Mouse (Mus musculus) gastrocnemius, postnatal 36 days (tissue): ENCODE measurements around the gene Kcnb1. TPM values are rescaled to one million over a fixed set of nuclear protein-coding genes. Genes with fewer than 3 reads are reported as not detected.

Experiments
- total RNA-seq, 2 experiments: library from RNA; stranded (reverse); gene quantifications; 2 replicates each; pipeline ENCODE4 v1.2.3; 2021

The Kcnb1 gene
- total RNA-seq, 2 experiments from 2014 or later: 23.3 to 28.2 TPM

Other genes with a start within 250 kb of the Kcnb1 start
- gene Stau1, start 193.9 kb downstream of the Kcnb1 start, total RNA-seq: 10 to 100 TPM; 30.9 to 33.6 TPM
- gene Ddx27, start 175.0 kb downstream of the Kcnb1 start, total RNA-seq: 1 to 10 TPM; 6.1 to 8.3 TPM
- gene Znfx1, start 127.1 kb downstream of the Kcnb1 start, total RNA-seq: 10 to 100 TPM; 19.0 to 20.7 TPM
- 1 to 10 TPM; 3.4 to 3.7 TPM for gene Ptgis, start 50.4 kb upstream of the Kcnb1 start, total RNA-seq
- 1 to 10 TPM; 6.9 TPM for gene B4galt5, start 159.0 kb upstream of the Kcnb1 start, total RNA-seq
- 10 to 100 TPM; 21.8 to 22.8 TPM for gene Slc9a8, start 231.6 kb upstream of the Kcnb1 start, total RNA-seq